Mouse (Mus musculus) fat pad, adult 2 months (tissue): Measurements from ENCODE around the gene Tut7.
"Not testable (repeated sequence)": the region's sequence is repeated elsewhere in the genome, so short reads cannot be mapped to it uniquely, and the experiment has no call there.

Experiments
- DNase-seq: peaks from one replicate; pipeline ENCODE4 v3.0.0-alpha.2; 2011; ENCODE audit warnings: low read depth, low spot score; ENCODE audit errors: extremely low read depth

The Tut7 gene

GRCm38 (mm10) chr13:59832871-59833270 is 9.9 kb upstream of the Tut7 start:
- DNase-seq, result no peak

DNA sequence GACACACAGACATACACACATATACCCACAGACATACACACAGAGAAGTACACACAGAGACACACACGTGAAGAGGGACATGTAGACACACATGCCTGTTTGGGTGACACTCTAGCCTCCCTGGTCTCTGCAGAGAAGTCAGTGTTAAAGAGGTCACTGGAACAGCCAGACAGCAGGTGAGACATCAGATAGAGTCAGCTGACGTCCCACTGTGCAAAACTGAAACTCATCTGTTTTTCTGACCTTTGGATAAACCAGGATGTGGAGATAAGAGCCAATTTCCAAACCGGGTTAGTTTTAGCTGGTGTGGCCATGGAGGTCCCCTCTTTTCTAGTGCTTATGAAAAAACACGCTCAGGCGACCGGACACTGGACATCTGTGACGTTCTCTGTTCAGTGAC is 9.5 kb upstream of the Tut7 start:
- no peak for DNase-seq

DNA sequence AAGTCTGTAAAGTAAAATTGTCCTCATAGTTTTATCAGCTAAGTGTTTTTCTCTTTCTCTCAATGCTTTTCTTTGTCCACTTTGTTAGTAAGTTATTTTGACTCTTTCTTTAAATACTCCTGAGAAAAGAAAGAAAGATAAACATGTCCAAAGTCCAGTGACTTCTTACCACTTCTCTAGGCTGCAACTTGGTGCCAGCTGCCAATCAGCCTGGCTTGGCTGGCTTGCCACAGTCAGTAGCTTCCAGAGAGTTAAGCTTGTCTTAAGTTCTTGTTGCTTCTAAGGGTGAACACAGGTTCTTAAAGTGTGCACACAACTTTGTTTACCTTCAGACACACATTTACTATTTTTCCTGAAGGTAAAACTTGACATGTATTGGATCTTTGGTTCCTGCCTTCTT is 3.0 kb upstream of the Tut7 start:
- no peak for DNase-seq

GRCm38 (mm10) chr13:59820836-59821235 is 2.1 kb downstream of the Tut7 start:
- no peak for DNase-seq

- no peak for DNase-seq
Measured at GRCm38 (mm10) chr13:59820114-59820513, 2.8 kb downstream of the Tut7 start.

GRCm38 (mm10) chr13:59817352-59817751 is 5.6 kb downstream of the Tut7 start:
- DNase-seq, result no peak

DNA sequence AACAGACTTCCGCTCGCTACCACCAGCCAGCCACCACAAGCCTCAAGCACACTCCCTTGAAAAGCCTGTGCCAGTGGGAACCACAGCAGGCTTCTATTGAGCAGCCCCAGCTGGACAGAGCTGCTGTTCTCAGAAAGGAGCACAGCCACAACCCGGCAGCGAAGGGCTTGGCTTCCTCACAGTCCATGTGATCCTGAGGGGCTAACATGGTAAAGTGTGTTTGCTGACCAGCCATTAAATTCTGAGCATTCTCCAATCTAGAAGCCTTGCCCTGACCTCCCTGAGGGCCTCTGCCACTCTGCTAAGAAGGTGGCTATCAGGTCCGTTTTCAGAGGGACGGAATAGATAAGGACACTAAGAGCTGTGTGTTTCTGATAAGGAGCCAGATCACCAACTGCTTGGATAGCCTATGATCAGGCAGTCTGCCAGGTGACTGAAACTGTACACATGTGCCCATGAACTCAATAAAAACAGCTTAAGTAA is 8.8 kb downstream of the Tut7 start:
- DNase-seq, result no peak

- no peak for DNase-seq
Measured at GRCm38 (mm10) chr13:59811581-59811980, 11.4 kb downstream of the Tut7 start.

DNA sequence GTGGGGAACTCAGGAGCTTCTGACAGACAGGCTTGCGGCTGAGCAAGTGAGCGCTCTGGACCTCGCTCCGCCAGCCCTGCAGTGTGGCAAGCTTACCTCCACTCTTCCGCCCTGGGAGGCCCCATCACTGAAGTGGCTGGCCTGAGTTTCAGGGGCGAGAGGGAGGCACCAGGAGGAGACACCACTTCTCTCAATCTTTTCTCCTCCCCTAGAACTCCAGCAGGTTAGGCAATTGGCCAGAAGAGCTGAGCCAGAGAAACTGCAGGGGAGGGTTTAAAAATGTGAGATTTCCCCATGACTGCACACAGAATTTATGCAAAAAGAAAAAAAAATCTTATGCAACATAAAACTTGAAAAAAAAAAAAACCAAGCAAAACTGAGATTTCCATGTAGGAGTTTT is 21.9 kb downstream of the Tut7 start:
- DNase-seq, result no peak

- no peak for DNase-seq
Measured at GRCm38 (mm10) chr13:59800077-59800476, 22.9 kb downstream of the Tut7 start.

DNA sequence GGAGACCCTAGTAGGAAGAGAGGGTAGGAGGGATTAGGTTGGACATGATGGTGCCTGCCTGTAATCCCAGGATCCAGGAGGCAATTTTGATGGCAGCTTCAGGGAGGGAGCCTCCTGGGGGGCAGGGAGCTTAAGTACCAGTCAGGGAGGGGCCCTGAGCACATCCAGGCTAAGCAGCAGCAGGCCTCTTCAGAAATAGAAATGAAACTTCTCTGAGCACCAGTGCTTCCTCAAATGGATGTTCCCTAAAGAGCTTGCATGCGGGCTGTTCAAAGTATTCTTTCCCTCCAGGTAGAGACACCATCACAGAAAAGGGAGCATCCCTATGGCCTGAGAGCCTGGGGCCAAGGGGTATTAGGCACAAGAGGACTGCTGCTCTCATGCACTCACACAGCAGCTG is 24.6 kb downstream of the Tut7 start:
- no peak for DNase-seq

DNA sequence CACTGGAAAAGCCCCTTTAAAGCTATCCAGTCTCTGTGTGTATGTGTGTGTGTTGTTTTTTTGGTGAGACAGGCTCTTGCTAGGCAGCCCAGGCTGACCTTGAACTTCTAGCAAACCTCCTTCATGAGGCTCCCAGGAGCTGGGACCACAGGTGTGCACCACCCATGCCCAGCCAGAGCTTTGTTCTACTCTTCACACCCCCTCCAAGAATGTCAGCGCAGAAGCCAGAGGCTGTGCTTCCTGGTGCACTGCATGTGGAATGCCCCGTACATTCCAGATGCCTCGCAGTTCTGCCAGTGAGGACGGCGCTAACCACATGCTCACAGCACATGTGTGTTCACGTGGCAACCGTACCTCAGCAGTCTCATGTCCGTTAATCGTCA is 26.5 kb downstream of the Tut7 start:
- DNase-seq, result no peak

- no peak for DNase-seq
Measured at GRCm38 (mm10) chr13:59795807-59796465, 27.0 kb downstream of the Tut7 start.

DNA sequence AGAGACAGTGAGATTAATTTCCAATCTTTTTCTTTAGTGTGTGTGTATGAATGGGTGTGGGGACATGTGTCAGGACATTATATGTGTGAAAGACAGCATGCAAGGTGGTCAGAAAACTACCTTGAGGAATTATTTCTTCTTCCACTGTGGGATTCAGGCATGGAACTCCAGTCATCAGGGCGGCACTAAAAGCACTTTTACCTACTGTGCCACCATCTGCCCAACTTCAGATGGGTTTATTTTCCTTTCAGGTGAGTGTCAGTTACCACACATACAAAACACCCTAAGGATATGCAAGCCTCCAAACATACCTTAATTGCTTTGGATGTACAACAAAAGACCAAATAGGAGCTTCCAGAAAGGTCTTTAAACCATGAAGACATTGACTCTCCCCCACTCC is 28.2 kb downstream of the Tut7 start:
- no peak for DNase-seq

- DNase-seq, result no peak
Measured at GRCm38 (mm10) chr13:59782145-59782544, 40.8 kb downstream of the Tut7 start, which contains the start of gene Gm49354. TSS of gene Gm49354 (minus strand) at chr13:59782245.

GRCm38 (mm10) chr13:59779744-59780264 is 43.1 kb downstream of the Tut7 start:
- not testable (repeated sequence) for DNase-seq

GRCm38 (mm10) chr13:59779213-59779612 is 43.7 kb downstream of the Tut7 start:
- DNase-seq, result no peak

DNA sequence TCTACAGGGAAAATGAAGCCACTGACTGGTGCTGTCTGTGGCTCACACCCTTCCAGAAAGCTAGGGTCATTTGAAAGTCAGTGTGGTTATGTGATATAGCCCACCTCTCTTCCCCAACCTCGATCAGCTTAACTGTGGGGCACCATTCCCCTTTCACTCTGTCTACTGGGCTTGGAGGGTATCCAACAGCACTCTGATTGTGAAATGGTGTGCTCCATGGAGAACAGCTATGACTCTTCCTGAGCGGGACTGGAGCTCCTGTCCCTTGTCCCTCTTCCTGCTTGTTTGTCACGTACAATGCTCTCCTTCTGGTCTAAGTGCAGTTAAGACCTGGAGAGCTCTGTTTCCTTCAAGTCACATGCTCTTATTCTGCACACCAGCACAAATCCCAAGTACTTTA is 47.8 kb downstream of the Tut7 start:
- no peak for DNase-seq

- DNase-seq, result no peak
Measured at GRCm38 (mm10) chr13:59771257-59771656, 51.7 kb downstream of the Tut7 start.

- DNase-seq, result no peak
Measured at GRCm38 (mm10) chr13:59770847-59771246, 52.1 kb downstream of the Tut7 start.

DNA sequence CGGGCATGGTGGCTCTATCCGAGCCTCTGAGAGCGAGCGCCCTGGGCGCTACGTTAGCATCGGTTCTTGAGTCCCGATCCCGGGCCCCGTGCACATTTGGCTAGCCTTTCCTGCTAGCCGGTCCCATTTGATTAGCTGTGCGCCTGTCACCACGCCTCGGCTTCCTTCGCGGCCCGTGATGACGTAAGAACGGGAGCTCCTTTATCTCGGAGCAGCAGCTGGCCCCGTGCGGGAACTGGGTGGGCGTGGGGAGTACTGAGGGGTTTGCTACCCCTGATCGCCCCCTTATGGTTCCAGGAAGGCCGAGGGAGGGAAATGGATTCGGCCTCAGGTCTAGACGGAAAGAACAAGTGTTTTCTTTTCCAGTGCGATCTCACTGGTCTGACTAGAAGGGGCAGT is 52.8 kb downstream of the Tut7 start:
- DNase-seq, result no peak

- no peak for DNase-seq
Measured at GRCm38 (mm10) chr13:59769296-59770163, 53.4 kb downstream of the Tut7 start, which contains the start of gene Isca1. TSS of gene Isca1 (minus strand) at chr13:59769810.
